Comparison of ENCODE assay signal across 20 mouse cellular contexts in genomic region chr14:41147356-41147755, GRCm38 (mm10). TPM values are rescaled to one million over a fixed set of nuclear protein-coding genes. Genes with fewer than 3 reads are reported as not detected.
"Had no signal": no experiment of that assay in that cellular context is flagged by ENCODE, and none has a peak within 500 bp of the region (broad histone marks: within the 10 kb centered on the region; RNA-seq: fewer than 3 reads in every experiment).

No protein-coding gene starts in this region.

- DNase-seq: kidney, adult 18-20 months; kidney, postnatal 10 days; layer of hippocampus, postnatal 36 days; liver; retina, postnatal 1 day; right cerebral cortex, postnatal 4 days; spleen, adult 18-20 months; thymus, adult 18-20 months; thymus, postnatal 14 days had no signal

- H3K4me1 ChIP-seq: limb, embryonic 12.5 days; liver, embryonic 15.5 days; midbrain, embryonic 12.5 days; neural tube, embryonic 13.5 days had no signal

- H3K27me3 ChIP-seq: limb, embryonic 12.5 days; liver, embryonic 15.5 days; midbrain, embryonic 12.5 days; neural tube, embryonic 13.5 days had no signal

- H3K27ac ChIP-seq: limb, embryonic 12.5 days; liver, embryonic 15.5 days; midbrain, embryonic 12.5 days; neural tube, embryonic 13.5 days had no signal

- H3K36me3 ChIP-seq: limb, embryonic 12.5 days; liver, embryonic 15.5 days; midbrain, embryonic 12.5 days; neural tube, embryonic 13.5 days had no signal

- H3K4me3 ChIP-seq: limb, embryonic 12.5 days; liver, embryonic 15.5 days; midbrain, embryonic 12.5 days; neural tube, embryonic 13.5 days had no signal

- H3K9me3 ChIP-seq: limb, embryonic 12.5 days; liver, embryonic 15.5 days; midbrain, embryonic 12.5 days; neural tube, embryonic 13.5 days had no signal

- H3K9ac ChIP-seq: limb, embryonic 12.5 days; liver, embryonic 15.5 days; midbrain, embryonic 12.5 days; neural tube, embryonic 13.5 days had no signal

- H3K4me2 ChIP-seq: limb, embryonic 12.5 days; liver, embryonic 15.5 days; midbrain, embryonic 12.5 days; neural tube, embryonic 13.5 days had no signal

- ATAC-seq: midbrain, embryonic 16.5 days had no signal

RNA-seq across cellular contexts. Expression of gene Mbl1, which starts 3.9 kb away (rescaled TPM):
- total RNA-seq: layer of hippocampus, postnatal 36 days; left cerebral cortex, postnatal 36 days; megakaryocyte-erythroid progenitor cell, adult 5-6 weeks had no signal
- polyA plus RNA-seq: intestine, embryonic 14.5 days; kidney, embryonic 14.5 days; large intestine, adult 2 months; limb, embryonic 12.5 days; midbrain, embryonic 12.5 days; midbrain, embryonic 16.5 days; neural tube, embryonic 13.5 days; stomach, embryonic 14.5 days had no signal

RNA-seq across cellular contexts. Expression of gene Sftpa1, which starts 15.8 kb away (rescaled TPM):
- total RNA-seq: layer of hippocampus, postnatal 36 days; left cerebral cortex, postnatal 36 days; megakaryocyte-erythroid progenitor cell, adult 5-6 weeks had no signal
- polyA plus RNA-seq: intestine, embryonic 14.5 days; kidney, embryonic 14.5 days; large intestine, adult 2 months; limb, embryonic 12.5 days; midbrain, embryonic 12.5 days; midbrain, embryonic 16.5 days; stomach, embryonic 14.5 days had no signal

RNA-seq across cellular contexts. Expression of gene Sftpd, which starts 37.6 kb away (rescaled TPM):
- total RNA-seq: layer of hippocampus, postnatal 36 days; left cerebral cortex, postnatal 36 days; megakaryocyte-erythroid progenitor cell, adult 5-6 weeks had no signal
- polyA plus RNA-seq: intestine, embryonic 14.5 days; kidney, embryonic 14.5 days; large intestine, adult 2 months; limb, embryonic 12.5 days; midbrain, embryonic 12.5 days; midbrain, embryonic 16.5 days; neural tube, embryonic 13.5 days; stomach, embryonic 14.5 days had no signal

RNA-seq across cellular contexts. Expression of gene Mat1a, which starts 42.5 kb away (rescaled TPM):
- total RNA-seq: layer of hippocampus, postnatal 36 days; left cerebral cortex, postnatal 36 days; megakaryocyte-erythroid progenitor cell, adult 5-6 weeks had no signal
- polyA plus RNA-seq: kidney, embryonic 14.5 days; large intestine, adult 2 months; limb, embryonic 12.5 days; midbrain, embryonic 12.5 days; midbrain, embryonic 16.5 days; neural tube, embryonic 13.5 days; stomach, embryonic 14.5 days had no signal
